Mouse (Mus musculus) cerebellum, adult 11 months (tissue): ENCODE measurements around the gene Tenm4.

Source experiments
- DNase-seq: peaks from one replicate; pipeline ENCODE4 v3.0.0; 2022

Tenm4 gene

DNA sequence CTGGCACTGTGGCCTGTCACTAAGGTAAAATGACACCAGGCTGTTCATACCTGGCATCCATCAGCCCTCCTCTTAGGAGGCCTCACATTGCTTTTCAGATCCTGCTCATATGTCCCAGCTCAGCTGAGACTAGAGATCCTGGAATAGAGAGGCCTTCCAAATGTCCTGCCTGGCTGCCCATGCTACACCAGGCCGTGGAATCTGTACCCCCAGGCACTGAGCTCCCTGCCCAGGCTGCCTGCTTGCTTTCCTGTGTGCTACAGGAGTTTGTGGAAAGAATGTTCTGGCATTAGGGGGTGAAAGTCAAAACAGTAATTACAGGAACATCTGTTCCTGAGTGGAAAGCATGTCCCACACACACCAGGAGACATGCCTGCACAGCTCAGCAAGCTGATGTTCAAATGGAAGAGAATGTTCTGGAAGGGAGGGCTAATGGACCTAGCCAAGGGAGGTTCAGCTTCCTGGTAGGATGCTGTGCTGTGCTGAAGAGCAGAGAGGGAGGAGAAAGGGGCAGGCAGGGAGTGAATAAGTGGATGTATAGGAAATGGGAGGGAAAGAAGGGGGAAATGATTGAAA, 313.0 kb downstream of the Tenm4 start:
- DNase-seq = no peak

DNA sequence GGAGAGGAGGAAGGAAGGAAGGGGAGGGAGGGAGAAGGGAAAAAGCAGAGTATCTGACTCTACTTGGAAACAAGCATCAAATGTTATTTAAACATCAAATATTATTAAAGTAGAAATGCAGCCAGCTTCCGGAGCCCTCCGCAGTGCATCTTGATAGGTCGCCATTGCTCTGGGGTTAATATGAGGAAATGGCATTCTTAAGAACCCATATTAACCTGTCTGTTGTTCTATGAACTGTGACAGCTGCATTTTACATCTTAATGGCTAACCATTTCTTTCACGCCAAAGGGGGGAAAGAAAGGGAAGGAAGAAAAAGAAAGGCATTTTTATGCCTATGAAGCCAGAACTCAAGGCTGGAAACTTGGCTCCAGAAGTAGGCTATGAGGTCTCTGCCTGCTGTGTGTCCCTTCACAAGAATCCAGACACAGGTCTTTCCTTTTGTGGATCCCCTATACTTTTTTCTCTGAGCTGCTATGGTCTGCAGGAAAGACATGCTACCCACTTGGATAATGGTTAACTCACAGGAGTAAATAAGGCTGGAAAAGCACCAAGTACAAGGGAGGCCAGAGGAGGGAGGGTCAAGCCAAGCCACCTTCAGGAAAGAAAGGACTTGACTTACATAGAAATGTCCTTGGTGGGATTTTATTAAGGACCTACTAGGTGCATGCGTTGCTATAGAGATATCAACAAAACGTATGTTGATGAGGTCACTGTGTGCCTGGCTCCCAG, 318.5 kb downstream of the Tenm4 start:
- no peak for DNase-seq

DNA sequence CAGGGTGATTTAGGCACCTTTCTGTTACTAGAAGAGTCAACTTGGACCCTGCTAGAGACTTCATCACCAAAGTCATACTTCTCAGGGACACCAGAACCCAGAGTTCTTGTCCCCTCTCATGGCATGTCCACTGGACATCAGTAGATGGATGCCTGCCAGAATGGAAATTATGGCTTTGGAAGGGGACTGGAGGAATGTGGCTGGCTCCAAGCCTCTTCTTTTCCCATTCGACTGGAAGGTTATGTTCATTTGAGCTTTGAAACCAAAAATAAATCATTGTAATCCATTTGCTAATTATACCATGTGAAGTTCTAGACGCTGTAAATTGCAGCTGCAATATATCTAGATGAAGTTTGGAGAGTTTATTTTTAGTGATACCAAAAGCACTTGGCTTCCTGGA, 320.9 kb downstream of the Tenm4 start:
- DNase-seq = no peak

DNA sequence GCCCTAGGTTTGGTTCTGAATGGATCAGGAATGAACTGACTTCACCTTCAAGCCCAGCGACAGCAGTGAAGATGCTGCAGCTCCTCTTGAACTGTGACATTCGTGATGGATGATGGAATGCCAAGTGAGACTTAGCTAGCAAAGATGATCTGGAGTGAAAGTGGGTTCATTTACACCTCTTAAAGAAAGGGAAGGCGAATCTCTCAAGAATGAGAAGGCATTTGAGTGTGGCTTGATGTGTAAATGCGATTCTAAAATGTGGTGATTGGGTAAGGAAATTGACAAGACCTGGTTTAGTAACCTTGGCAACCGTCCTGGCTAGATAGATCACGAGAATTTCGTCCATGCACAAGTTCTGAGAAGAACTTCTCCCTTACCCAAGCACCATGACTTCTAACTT, 321.6 kb downstream of the Tenm4 start:
- no peak for DNase-seq

DNA sequence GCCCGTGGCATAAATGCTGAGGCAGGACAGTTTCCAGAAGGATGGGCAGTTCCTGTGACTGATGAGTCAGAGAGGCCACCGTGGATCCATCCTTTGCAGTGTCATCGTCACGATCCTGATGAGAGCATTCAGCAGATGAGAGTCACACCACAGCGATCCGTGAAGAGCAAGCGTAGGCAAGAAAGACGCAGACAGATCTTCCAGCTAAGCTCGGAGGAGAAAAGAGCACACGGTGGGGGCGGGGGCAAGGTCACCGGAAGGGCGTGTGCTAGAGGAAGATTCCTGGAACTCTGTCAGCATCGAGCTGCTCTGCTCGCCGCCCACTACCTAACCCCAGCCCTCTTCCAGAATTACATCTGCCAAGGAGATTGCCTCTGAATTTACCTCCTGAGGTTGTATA, 323.0 kb downstream of the Tenm4 start:
- DNase-seq = no peak

DNA sequence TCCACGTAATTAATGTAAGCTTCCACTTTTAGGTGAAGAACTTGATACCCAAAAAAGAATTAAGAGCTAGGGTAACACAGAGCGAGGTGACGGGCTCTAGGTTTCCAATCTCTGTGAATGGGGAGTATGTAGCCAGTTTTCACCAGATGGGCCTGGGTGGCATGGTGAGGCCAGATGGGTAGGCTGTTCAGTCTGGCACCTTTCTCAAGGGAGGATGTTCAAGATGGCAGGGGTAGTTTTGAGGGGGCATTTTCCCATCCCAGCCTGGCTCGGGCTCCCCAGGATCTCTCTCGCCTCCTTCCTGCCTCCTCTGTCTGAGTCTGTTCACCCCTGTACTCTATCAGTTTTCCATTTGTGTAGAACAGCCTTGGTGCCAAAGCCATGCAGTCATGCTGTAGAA, 329.1 kb downstream of the Tenm4 start:
- no peak for DNase-seq

DNA sequence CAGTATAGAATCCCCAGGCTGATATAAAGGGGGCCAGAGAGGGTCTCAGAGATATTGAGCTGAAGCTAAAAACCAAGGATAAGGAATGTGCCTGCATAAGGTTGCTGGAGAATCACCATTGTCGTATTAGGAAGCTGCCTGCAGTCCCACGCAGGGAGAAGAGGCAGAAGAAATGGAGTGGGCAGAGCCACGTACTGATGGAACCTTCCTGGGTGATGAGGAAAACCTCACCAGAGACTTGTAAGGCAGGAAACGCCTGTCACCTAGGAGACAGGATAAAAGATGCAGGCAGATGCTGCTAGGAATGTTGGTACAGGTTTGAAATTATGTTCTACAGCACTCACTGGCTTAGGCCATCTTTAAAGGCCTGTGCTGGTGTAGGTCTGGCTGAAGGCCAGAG, 329.8 kb downstream of the Tenm4 start:
- DNase-seq = no peak

DNA sequence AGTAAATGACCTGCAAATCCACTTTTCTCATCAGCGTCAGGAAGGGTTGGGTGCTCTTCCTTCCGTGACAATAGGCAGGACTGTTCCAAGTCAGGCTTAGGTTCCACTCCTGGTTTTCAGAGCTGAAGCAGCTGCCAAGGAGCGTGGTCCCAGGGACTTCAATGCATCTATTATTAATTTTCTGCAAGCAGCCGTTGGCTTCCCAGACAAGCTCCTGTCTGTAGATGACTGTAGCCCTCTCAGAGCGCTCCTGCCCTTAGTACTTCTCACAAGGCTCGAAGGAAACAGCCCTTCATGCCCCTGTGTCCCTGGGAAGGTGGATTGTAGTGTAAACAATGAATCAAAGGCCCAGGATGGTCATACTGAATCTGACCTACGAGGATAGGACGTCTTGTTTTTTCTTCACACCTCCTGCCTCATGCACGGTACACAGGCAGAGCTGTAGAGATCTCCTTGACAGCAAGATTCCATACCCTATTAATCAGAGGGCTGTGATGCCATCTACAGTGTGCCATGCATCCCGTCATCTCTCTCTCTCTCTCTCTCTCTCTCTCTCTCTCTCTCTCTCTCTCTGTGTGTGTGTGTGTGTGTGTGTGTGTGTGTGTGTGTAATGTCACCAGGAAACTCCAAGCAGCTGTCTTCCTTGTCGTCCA, 331.4 kb downstream of the Tenm4 start:
- no peak for DNase-seq

DNA sequence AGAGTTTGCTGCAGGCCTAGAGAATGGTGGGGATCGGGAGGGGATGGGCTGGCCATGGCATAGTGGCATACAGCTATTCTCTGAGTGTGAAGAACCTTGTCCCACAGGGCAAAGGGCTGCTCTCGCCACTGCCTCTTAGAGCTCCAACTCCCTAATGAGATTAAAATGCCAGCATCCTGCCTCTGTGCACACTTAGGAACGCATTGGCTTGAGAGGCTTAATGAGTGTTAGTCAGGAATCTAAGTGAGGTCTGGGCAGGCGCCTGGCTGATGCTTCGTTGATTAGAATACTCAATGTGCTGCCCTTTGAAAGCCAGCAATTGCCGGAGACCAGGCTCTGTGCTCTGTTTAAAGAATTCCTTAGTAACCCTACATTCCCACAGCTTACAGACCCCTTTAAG, 334.5 kb downstream of the Tenm4 start:
- no peak for DNase-seq

DNA sequence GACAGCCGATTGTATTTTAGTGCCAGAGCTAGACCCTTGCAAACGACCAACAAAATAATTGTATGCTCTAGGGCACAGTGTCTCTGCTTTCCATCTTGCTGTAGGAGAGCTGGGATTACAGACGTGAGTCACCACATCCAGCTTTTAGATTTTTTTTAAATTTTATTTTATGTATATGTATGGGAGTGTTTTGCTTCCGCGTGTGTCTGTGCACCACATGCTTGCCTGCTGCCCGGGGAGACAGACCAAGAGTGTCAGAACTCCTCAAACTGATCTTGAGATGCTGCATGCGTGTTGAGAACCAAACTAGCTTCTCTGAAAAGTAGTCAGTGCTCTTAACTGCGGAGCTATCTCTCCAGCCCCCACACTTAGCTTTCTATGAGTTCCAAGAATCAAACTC, 336.0 kb downstream of the Tenm4 start:
- DNase-seq = no peak

DNA sequence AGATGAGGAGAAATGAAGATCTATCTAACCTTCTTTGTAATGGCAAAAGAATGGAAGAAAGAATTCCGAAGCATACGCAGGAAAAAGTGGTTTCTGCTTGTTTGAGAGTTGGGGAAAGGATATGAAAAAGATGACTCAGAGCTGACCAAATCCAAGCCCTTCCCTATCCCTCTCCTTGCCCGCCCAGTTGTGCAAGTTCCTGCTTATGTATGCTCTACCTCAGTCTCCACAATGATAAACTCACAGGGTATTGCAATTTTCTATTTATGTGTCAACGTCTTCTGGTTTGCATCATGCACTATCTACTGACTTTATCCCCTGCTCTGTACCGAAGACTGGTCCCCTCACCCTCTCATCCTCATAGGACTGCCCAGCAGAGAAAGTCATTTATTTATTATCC, 339.4 kb downstream of the Tenm4 start:
- no peak for DNase-seq

DNA sequence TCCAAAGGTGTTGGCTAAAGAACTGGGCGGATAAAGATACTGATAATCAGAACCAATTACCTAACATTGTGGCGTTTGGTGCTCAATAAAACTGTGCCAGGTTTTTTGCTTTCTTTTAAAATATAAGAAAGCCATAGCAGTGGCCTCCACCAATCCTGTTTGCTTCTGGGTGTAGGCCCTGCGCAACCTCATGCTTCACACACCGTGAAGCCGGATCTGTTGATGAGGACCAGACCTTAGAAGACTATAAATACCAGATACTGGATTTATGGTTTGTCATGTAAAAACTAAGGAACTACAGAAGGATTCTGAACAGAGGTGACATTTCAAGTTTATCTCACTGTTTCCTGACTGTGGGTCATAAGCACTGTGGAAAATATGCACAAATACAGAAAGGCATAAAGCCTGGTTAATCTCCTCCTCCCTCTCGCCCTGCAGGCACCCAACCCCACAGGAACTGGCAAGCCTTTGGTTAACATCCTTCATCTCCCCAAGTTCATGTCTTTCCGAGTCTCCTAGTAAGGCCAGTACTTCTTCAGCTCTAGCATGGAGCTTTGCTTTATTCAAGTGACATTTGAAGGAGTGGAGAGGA, 340.1 kb downstream of the Tenm4 start:
- no peak for DNase-seq

DNA sequence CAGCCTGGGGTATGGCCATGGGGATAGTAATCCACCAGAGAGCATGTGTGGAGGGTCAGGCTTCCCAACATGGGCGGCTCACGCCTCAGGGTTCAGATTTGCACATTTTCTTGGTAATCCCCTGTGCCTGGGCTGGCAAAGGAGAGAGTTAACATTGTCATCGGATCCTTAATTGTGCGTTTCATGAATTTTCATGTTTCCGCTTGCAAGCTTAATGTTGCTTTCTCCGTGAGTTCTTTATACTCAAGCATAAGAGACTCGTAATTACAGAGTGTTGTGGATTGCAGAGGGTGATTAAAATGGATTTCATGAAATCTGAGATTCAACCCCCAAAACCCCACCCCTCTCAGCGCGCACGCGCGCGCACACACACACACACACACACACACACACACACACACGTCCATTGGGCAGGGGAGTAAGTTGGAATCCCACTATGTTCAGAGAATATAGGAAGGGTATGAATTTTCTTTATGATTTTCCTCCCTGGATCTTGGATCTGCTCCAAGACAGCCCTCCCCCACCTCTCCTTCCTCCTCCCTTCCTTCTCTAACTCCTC, 341.0 kb downstream of the Tenm4 start:
- DNase-seq = no peak

DNA sequence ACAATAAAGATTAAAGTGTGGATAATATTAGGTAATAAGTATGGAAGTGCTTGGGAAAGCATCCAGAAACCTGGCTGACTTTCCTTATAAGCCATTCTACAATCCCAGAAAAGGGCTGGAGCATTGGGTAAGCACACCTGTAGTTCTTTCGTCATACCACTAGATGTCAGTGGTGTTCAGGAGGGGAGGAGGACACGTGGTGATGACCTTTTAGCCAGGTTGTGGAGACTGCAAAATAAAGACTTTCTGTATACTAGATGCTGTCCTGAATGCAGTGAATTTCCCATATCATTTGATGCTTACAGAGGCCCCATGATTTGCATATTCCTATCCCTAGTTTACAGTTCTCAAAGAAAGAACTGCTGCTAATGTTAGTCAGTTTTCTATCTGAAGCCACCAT, 348.2 kb downstream of the Tenm4 start:
- DNase-seq = no peak

DNA sequence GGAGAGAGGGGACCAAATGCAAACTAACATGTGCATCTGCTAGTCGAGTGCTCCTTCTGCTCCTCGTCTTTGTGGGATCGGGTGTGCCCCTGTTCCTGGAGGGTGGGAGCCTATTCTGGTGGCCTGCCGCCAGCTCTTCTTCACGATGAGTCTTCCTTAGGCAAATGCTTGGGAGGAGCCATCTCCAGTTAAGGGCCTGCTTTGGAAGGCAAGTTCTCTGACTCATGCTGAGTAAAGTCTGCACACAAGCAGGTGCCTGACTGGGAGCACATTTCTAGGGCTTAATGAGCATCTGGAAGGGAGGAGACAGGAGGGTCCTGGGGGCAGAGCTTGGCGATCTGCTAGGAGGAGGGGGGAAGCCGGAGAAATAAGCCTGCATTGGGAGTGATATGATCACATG, 350.9 kb downstream of the Tenm4 start:
- DNase-seq = no peak

DNA sequence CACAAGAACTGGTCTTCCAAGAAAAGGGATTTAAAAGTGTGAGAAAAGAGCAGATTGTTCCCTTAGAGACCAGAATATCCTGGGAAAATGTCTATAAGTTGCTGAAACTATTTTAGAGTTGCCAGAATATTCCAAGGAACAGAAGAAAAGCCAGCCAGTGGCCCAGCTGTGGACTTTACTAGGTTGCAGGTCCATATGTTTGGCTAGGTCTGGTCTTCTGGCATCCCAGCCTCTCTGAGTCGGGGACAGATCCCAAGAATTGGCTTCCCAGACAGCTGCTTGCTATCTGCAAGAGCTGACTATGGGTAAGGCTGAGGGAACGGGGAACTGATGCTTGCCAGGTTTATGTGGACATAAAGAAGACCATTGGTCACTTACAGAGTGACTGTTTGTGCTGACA, 352.6 kb downstream of the Tenm4 start:
- DNase-seq = no peak

DNA sequence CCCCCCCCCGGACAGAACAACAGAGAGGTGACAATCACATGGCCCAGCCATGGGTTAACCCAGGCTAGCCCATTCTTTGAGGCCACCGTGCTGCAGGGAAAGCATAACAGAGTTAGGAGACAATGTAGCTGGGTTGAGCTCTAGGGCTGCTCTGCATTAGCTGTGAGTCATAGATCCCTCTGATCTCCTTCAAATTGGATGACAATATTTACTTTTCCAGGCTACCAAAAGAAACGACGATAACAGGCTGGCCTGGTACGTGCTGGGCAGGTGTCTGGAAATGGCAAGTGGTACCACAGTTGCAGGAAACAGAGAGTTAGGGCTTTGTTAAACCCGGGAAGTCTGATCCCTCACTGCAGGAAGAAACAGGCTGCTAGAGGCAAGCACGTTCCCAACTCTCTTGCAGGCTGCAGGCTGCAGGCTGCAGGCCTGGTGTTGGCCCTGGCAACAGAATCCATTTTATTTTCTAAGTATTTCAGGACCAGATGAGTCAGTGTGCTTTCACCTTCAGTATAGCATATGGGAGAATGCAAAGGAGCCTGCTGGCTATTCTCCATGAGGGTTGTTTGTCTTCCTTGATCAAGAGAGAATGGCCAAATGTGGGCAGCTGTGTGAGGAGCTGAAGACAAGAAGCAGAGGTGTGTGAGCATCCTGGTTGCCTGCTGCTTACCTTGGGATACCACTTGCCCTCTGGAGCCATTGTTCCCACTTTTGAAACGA, 353.6 kb downstream of the Tenm4 start:
- no peak for DNase-seq

DNA sequence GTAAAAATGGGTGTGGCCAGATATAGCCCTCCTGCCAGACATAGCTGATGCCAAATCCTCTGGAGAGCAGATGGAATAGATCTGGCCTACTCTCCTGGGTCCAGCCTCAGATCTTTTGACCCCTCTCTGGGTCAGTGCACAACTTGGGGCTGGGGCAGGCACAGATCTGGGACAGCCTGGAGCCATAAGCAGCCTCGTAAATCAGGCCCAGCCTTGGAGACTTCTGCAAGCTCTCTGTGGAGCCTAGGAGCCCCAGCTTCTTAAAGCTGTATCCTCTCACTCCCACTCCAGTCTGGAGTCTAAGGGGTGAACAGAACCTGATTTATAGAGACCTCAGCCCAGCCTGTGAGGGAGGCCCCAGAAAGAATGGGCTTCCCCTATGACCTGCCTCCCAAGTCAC, 354.3 kb downstream of the Tenm4 start:
- no peak for DNase-seq

DNA sequence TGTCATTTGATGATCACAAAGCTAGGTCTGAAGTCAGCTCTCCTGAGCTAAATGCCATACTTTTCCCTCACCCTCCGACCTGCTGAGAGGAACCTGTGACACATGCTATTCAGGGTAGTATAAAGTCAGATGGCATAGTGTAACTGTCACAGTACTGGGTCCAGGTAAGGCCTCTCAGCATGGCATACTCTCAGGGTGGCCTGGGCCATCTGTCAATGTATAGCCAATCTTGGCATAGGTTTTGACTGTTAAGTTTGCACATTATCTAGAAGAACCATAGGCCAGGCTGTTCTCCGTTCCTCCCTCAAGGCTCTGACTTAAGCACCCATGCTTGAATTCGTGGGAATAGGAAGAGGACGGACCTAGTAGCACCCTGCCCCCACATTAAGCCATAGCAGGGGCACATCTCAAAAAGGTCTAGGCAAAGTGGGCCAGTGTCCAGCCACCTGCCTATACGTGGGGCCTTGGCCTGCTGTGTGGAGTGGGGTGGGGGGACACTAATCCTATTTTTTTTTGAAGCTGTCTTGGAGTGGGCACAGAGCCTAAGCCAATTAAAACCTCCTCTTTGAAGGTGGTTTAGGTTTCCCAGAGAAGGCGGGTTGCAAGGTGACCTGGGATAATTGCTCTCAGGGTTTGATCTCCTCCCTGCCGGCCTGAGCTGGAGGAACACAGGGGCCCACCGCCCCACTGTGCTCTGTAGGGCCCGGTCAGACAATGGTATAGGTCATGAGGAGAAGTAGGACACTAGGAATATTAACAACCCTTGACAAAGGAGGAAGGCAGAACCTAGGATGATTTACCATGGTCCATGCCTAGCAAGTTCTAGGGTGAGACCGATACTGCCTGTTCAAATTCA, 359.8 kb downstream of the Tenm4 start:
- DNase-seq = no peak

DNA sequence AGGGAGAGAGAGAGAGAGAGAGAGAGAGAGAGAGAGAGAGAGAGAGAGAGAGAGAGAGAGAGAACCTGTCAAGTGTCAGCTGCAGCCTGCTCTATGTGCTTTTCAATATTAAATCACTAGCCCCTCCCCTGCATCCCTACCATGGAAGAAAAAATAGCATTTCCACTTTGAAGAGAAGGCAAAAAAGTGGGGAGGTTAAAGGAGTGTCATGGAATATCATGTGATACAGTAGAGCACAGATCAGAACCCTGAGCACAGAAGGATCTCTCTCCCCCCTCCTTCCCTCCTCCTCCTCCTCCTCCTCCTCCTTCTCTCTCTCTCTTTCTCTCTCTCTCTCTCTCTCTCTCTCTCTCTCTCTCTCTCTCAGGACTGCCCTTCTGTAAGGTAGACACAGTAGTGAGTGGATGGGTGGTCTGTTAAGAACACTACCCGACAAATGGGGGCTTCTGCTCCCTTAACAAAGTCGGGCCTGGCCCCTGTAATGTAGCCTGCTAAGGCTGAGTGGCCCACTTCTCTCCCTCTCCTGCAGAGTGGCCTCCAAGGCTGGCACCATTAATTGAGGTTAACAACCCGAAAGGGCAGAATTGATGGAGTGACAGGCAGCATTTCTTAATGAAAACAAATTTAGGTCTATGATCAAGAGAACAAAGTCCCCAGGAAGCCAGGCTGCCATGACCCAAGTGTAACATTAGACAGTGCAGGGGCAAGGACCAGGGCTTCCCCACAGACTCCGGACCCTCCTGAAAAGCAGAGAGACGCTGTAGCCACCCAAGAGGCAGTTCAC, 361.1 kb downstream of the Tenm4 start:
- DNase-seq = no peak

DNA sequence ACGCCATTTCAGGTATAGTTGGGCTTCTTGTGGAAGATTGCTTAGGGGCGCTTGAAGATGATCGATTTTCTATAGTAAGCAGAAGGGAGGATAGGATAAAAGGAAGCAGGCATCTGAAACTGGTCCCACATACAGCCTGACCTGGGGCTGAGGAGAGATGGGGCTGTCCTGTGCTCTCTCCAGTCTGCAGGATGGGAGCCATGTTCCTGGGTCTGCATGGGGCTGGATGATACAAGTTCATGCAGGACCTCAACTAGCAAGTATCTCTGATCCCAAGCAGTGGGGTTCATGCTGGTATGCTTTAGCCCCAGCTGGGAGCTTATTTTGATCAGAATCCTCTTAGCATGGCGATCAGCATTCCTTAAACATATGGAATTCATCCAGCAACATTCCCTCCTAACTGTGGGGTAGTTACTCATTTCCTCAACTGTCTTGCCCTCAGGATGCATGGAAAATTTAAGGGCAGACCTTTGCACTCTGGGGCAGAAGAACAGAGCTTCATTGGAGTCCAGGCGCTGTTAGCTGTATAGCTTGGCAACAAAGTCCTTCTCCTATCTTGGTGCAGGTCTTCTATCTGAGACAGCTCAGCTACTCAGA, 361.9 kb downstream of the Tenm4 start:
- no peak for DNase-seq
